7 mouse cellular contexts compared by ENCODE assay signal in the genomic region with DNA sequence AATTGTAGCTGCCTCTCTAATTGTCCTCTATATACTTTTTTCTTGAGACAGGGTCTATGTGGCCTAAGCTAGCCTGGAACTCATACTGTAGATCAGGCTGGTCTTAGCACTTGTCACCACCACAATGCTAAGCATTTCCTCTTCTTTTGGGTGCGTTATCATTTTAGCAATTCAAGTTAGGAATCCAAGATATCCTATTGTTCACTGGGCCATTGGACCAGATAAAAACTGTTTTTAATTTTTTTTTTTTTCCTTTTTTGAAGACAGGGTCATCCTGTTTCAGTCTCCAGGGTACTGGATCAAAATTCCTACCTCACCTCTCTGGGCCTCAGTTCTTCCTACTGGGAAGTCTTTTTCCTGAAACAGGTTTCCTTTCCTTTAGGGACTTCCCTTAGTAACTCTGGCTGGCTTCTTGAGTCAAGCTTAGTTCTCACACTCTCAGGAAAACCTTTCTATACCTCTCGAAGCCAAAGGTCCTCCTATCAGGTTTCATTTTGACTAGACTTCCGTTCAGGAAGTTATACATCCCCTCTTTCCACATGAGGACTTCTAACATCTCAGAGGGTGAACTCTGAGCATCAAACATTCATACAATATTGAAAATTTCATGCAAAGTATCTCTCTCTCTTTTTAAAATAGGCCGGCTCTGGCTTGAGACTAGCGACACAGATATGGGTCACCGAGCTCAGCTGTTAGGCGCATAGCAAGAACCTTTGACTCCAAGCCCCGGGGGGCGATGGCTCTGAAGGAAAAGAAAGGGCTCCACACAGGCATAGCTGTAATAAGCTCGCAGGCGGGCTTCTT. TPM values are rescaled to one million over a fixed set of nuclear protein-coding genes. Genes with fewer than 3 reads are reported as not detected.
DNase-seq lines count a peak whose midpoint lies in the region; ATAC-seq and TF ChIP-seq lines count a peak whose summit lies in the region.

No protein-coding gene starts in this region.

- H3K36me3 ChIP-seq in testis, adult 2 months (ENCODE audit: control insufficient read depth, insufficient read depth, low read length): no peaks in the 10 kb centered on the region
- no peaks in the 10 kb centered on the region for H3K36me3 ChIP-seq in embryonic facial prominence, embryonic 11.5 days (replicated peaks; ENCODE audit: control insufficient read depth, insufficient read depth, low read depth, low read length)
- peaks cover 12% of the 10 kb centered on the region for H3K36me3 ChIP-seq in neural tube, embryonic 13.5 days

- H3K4me2 ChIP-seq in embryonic facial prominence, embryonic 11.5 days (ENCODE audit: low read depth, low read length): peak overlapping the region; percentile 65
- peak overlapping the region; percentile 93 for H3K4me2 ChIP-seq in neural tube, embryonic 13.5 days

- no peaks in the 10 kb centered on the region for H3K27me3 ChIP-seq in testis, adult 2 months (ENCODE audit: control insufficient read depth, insufficient read depth, low read length)
- no peaks in the 10 kb centered on the region for H3K27me3 ChIP-seq in embryonic facial prominence, embryonic 11.5 days (ENCODE audit: control insufficient read depth, insufficient read depth, low read length)
- no peaks in the 10 kb centered on the region for H3K27me3 ChIP-seq in neural tube, embryonic 13.5 days

- no peak for TF ChIP-seq CTCF in testis, adult 2 months (IDR thresholded peaks at IDR 0.05; ENCODE audit: control insufficient read depth, insufficient read depth, insufficient replicate concordance, low read depth, low read length)

- H3K9ac ChIP-seq in embryonic facial prominence, embryonic 11.5 days (replicated peaks; ENCODE audit: low read length): peak overlapping the region; percentile 75
- peak overlapping the region; percentile 85 for H3K9ac ChIP-seq in neural tube, embryonic 13.5 days

- no peaks in the 10 kb centered on the region for H3K9me3 ChIP-seq in embryonic facial prominence, embryonic 11.5 days (replicated peaks; ENCODE audit: control insufficient read depth, low read length)
- no peaks in the 10 kb centered on the region for H3K9me3 ChIP-seq in neural tube, embryonic 13.5 days

- H3K27ac ChIP-seq in testis, adult 2 months (ENCODE audit: control insufficient read depth, insufficient read depth, low read depth, low read length): peak overlapping the region; percentile 84
- peak overlapping the region; percentile 83; the same call in 1 of the 2 replicates for H3K27ac ChIP-seq in embryonic facial prominence, embryonic 11.5 days (replicated peaks; ENCODE audit: low read depth, low read length)
- peak overlapping the region; percentile 94 for H3K27ac ChIP-seq in neural tube, embryonic 13.5 days (replicated peaks)

- H3K4me3 ChIP-seq in testis, adult 2 months (ENCODE audit: control insufficient read depth, low read depth, low read length): peak overlapping the region; percentile 94
- peak overlapping the region; percentile 76 for H3K4me3 ChIP-seq in embryonic facial prominence, embryonic 11.5 days (ENCODE audit: low read depth, low read length)
- peak overlapping the region; percentile 98 for H3K4me3 ChIP-seq in neural tube, embryonic 13.5 days

- 5% methylated on average over 11 of the region's 11 CpGs for WGBS in embryonic facial prominence, embryonic 11.5 days
- WGBS in neural tube, embryonic 13.5 days: 6% methylated on average over 11 of the region's 11 CpGs

- DNase-seq in testis, postnatal 14 days (ENCODE audit: low spot score): no peak
- peak; percentile 14 for DNase-seq in embryonic facial prominence, embryonic 11.5 days (ENCODE audit: low spot score)
- DNase-seq in layer of hippocampus, adult 11-12 months (ENCODE audit: low spot score): no peak
- no peak for DNase-seq in adrenal gland, adult 2 months

- TF ChIP-seq POLR2A in testis, adult 2 months (IDR thresholded peaks at IDR 0.05; ENCODE audit: control insufficient read depth, low read depth, low read length): no peak

- ATAC-seq in embryonic facial prominence, embryonic 11.5 days (replicated peaks; ENCODE audit: insufficient number of reproducible peaks, low FRiP score, low TSS enrichment, low read depth): no peak
- peak; percentile 25 for ATAC-seq in inflammation-experienced regulatory T-cells, adult 6 months
- ATAC-seq in neural tube, embryonic 13.5 days (ENCODE audit: low read depth): no peak

- H3K4me1 ChIP-seq in testis, adult 2 months (ENCODE audit: control insufficient read depth, insufficient read depth, low read length): peaks cover 3% of the 10 kb centered on the region; the same call in 1 of the 2 replicates
- no peaks in the 10 kb centered on the region for H3K4me1 ChIP-seq in embryonic facial prominence, embryonic 11.5 days (ENCODE audit: control insufficient read depth, insufficient read depth, low read length)
- H3K4me1 ChIP-seq in neural tube, embryonic 13.5 days (replicated peaks): peaks cover 43% of the 10 kb centered on the region

RNA-seq across cellular contexts. Expression of a gene that starts 0.6 kb away (rescaled TPM):
- polyA plus RNA-seq in testis, adult 2 months (2012; rRNA removed): 10.8 and 10.9 TPM in 2 replicates
- 77.6 and 85.0 TPM in 2 replicates for polyA plus RNA-seq in embryonic facial prominence, embryonic 11.5 days (2014; fragmentation: Nextera tagmentation; extraction: Ambion mirVana)
- polyA plus RNA-seq in inflammation-experienced regulatory T-cells, adult 6 months (2017; shearing (Covaris generic)): 10 to 100 TPM; 49.5 to 68.7 (median 53.9) TPM
- polyA plus RNA-seq in neural tube, embryonic 13.5 days (2015; fragmentation: Nextera tagmentation; extraction: Ambion mirVana): 87.8 and 89.9 TPM in 2 replicates
- 10 to 100 TPM; 25.5 to 34.6 TPM for total RNA-seq in adrenal gland, adult 2 months (2021)
- 5.5 TPM in 2 replicates for polyA plus RNA-seq in adrenal gland, adult 2 months (2012; rRNA removed)

RNA-seq across cellular contexts. Expression of a gene that starts 0.9 kb away (rescaled TPM):
- 8.9 and 11.2 TPM in 2 replicates for polyA plus RNA-seq in testis, adult 2 months (2012; rRNA removed)
- 69.9 and 75.6 TPM in 2 replicates for polyA plus RNA-seq in embryonic facial prominence, embryonic 11.5 days (2014; fragmentation: Nextera tagmentation; extraction: Ambion mirVana)
- polyA plus RNA-seq in inflammation-experienced regulatory T-cells, adult 6 months (2017; shearing (Covaris generic)): 100 to 1,000 TPM in 1 of 3 experiments, 10 to 100 TPM in 2; 88.4 to 108 (median 91.0) TPM
- polyA plus RNA-seq in neural tube, embryonic 13.5 days (2015; fragmentation: Nextera tagmentation; extraction: Ambion mirVana): 73.4 and 83.1 TPM in 2 replicates
- 10 to 100 TPM; 37.4 to 37.6 TPM for total RNA-seq in adrenal gland, adult 2 months (2021)
- polyA plus RNA-seq in adrenal gland, adult 2 months (2012; rRNA removed): 2.6 and 2.9 TPM in 2 replicates

RNA-seq across cellular contexts. Expression of a gene that starts 23.0 kb away (rescaled TPM):
- 14.4 and 15.9 TPM in 2 replicates for polyA plus RNA-seq in testis, adult 2 months (2012; rRNA removed)
- 57.4 and 67.7 TPM in 2 replicates for polyA plus RNA-seq in embryonic facial prominence, embryonic 11.5 days (2014; fragmentation: Nextera tagmentation; extraction: Ambion mirVana)
- polyA plus RNA-seq in inflammation-experienced regulatory T-cells, adult 6 months (2017; shearing (Covaris generic)): 100 to 1,000 TPM in 1 of 3 experiments, 10 to 100 TPM in 2; 72.6 to 120 (median 76.2) TPM
- 93.6 and 102 TPM in 2 replicates for polyA plus RNA-seq in neural tube, embryonic 13.5 days (2015; fragmentation: Nextera tagmentation; extraction: Ambion mirVana)
- total RNA-seq in adrenal gland, adult 2 months (2021): 10 to 100 TPM; 35.2 to 45.3 TPM
- polyA plus RNA-seq in adrenal gland, adult 2 months (2012; rRNA removed): 5.4 and 8.4 TPM in 2 replicates
